Mouse (Mus musculus): Measurements from ENCODE around the gene Dab2. TPM values are rescaled to one million over a fixed set of nuclear protein-coding genes. Genes with fewer than 3 reads are reported as not detected.

The Dab2 gene
- polyA plus RNA-seq, 1 experiment from 2014 or later: 100 TPM

DNA sequence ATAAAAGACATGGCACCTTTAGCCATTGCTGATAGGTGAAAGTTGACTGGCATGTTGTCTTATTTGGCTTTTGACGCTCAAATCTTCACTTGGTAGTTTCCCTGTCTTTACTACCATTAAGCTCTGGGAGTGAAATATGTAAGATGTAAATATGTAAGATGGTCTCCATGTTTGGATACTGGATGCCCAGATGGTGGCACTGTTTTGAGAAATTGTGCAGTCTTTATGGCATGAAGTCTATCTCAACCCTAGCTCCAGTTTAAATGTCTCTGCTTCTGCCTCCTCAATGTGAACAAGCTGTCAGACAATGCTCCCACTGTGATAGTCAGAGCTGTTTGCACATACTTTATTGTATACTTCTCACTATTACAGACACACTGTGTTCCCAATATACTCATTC lies 169.3 kb downstream of the Dab2 start:
- no peaks in the 10 kb centered on the region for H3K9me3 ChIP-seq (ENCODE audit: control insufficient read depth, low read length)
- no peak overlapping the region for H3K4me2 ChIP-seq (ENCODE audit: low read depth, low read length)
- H3K36me3 ChIP-seq (ENCODE audit: control insufficient read depth, insufficient read depth, low read length): no peaks in the 10 kb centered on the region
- H3K4me3 ChIP-seq (ENCODE audit: low read depth, low read length): no peak overlapping the region
- 88% methylated on average over 1 of the region's 1 CpGs for WGBS
- ATAC-seq (ENCODE audit: low read depth) (no peak), DNase-seq (ENCODE audit: low spot score) (no peak)
- peaks cover 7% of the 10 kb centered on the region; the same call in 1 of the 2 replicates for H3K4me1 ChIP-seq (ENCODE audit: control insufficient read depth, insufficient read depth, low read length)
- H3K9ac ChIP-seq (ENCODE audit: low read depth, low read length): no peak overlapping the region
- no peak overlapping the region for H3K27ac ChIP-seq (replicated peaks; ENCODE audit: low read depth, low read length)
- no peaks in the 10 kb centered on the region for H3K27me3 ChIP-seq (replicated peaks; ENCODE audit: control insufficient read depth, insufficient read depth, low read length)

DNA sequence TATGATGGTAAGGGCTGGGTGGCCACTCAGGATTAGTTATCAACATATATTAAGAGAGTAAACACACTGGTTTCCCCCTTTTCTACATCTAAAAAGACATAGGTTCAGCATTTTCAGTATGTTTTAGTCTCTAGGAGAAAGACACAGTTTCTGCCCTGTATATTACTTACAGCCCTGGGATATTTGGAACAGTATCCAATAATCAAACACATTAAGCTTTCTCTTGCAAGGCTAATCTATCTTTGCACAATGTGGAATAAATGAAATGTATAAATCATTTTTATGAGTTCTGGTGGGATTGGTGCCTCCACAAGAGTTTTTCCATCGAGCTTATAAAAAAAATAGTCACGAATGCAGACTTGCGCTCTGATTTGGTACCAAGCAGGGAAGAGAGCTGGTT lies 169.8 kb downstream of the Dab2 start:
- no peak overlapping the region for H3K27ac ChIP-seq (replicated peaks; ENCODE audit: low read depth, low read length)
- no peaks in the 10 kb centered on the region for H3K27me3 ChIP-seq (replicated peaks; ENCODE audit: control insufficient read depth, insufficient read depth, low read length)
- H3K4me2 ChIP-seq (ENCODE audit: low read depth, low read length): no peak overlapping the region
- H3K36me3 ChIP-seq (ENCODE audit: control insufficient read depth, insufficient read depth, low read length): no peaks in the 10 kb centered on the region
- DNase-seq (ENCODE audit: low spot score) (no peak), ATAC-seq (ENCODE audit: low read depth) (no peak)
- H3K4me3 ChIP-seq (ENCODE audit: low read depth, low read length): no peak overlapping the region
- no peaks in the 10 kb centered on the region for H3K9me3 ChIP-seq (ENCODE audit: control insufficient read depth, low read length)
- peaks cover 7% of the 10 kb centered on the region; the same call in 1 of the 2 replicates for H3K4me1 ChIP-seq (ENCODE audit: control insufficient read depth, insufficient read depth, low read length)
- 78% methylated on average over 3 of the region's 3 CpGs for WGBS
- no peak overlapping the region for H3K9ac ChIP-seq (ENCODE audit: low read depth, low read length)

GRCm38 (mm10) chr15:6483561-6483960 lies 184.0 kb downstream of the Dab2 start:
- Histone ChIP-seq H3K27me3 (replicated peaks; ENCODE audit: control insufficient read depth, insufficient read depth, low read length) (no peaks in the 10 kb centered on the region), H3K9ac (ENCODE audit: low read depth, low read length) (no peak overlapping the region), H3K4me3 (ENCODE audit: low read depth, low read length) (no peak overlapping the region), H3K27ac (replicated peaks; ENCODE audit: low read depth, low read length) (no peak overlapping the region), H3K9me3 (ENCODE audit: control insufficient read depth, low read length) (peaks cover 4% of the 10 kb centered on the region; the same call in 1 of the 2 replicates), H3K4me2 (ENCODE audit: low read depth, low read length) (no peak overlapping the region), H3K36me3 (ENCODE audit: control insufficient read depth, insufficient read depth, low read length) (no peaks in the 10 kb centered on the region), H3K4me1 (ENCODE audit: control insufficient read depth, insufficient read depth, low read length) (no peaks in the 10 kb centered on the region)
- WGBS: 76% methylated on average over 3 of the region's 3 CpGs
- ATAC-seq (ENCODE audit: low read depth) (no peak), DNase-seq (ENCODE audit: low spot score) (no peak)

Other genes with a start within 250 kb of the Dab2 start
- not detected in 2 replicates for gene C9, start 145.5 kb downstream of the Dab2 start, polyA plus RNA-seq (2014; fragmentation: Nextera tagmentation; extraction: Ambion mirVana)
- gene Fyb, start 223.1 kb downstream of the Dab2 start, polyA plus RNA-seq (2014; fragmentation: Nextera tagmentation; extraction: Ambion mirVana): 7.5 and 11.0 TPM in 2 replicates